Mouse (Mus musculus) CH12.LX (cell line): ENCODE measurements around the gene Rps12-ps3. TPM values are rescaled to one million over a fixed set of nuclear protein-coding genes. Genes with fewer than 3 reads are reported as not detected.

Experiments
- DNase-seq: peaks from one replicate; pipeline ENCODE4 v3.0.0-alpha.2; 2013; ENCODE audit errors: extremely low read depth
- H3K27ac ChIP-seq: 2 replicates; pipeline ENCODE4 v1.5.1; 2012; ENCODE audit warnings: low read depth, mild to moderate bottlenecking, control low read depth, moderate library complexity; ENCODE audit not compliant: insufficient read depth
- H3K27me3 ChIP-seq: replicated peaks from 2 replicates; pipeline ENCODE3; 2012; ENCODE audit warnings: inconsistent platforms
- H3K36me3 ChIP-seq, 2 experiments: replicated peaks in 1 of 2; 2 replicates each; pipeline versions ENCODE3 to v1.6.1; 2012; ENCODE audit warnings: inconsistent platforms in 1 of 2, low read length in 1 of 2, mild to moderate bottlenecking in 1 of 2, mixed read lengths in 1 of 2, moderate library complexity in 1 of 2; ENCODE audit not compliant: control insufficient read depth in 1 of 2, insufficient read depth in 1 of 2
- H3K4me1 ChIP-seq, 2 experiments: 2 replicates each; pipeline ENCODE4 v1.6.1; 2012; ENCODE audit warnings: inconsistent platforms in 1 of 2, moderate library complexity in 1 of 2; ENCODE audit not compliant: insufficient read depth in 2 of 2, control insufficient read depth in 1 of 2
- H3K4me2 ChIP-seq: 2 replicates; pipeline ENCODE4 v1.6.1; 2012; ENCODE audit warnings: low read depth, mild to moderate bottlenecking, control low read depth; ENCODE audit not compliant: poor library complexity, insufficient read depth, severe bottlenecking
- H3K4me3 ChIP-seq, 3 experiments: fragments of 150-350 bp in 1 of 3; sonication (generic) in 1 of 3; replicated peaks in 1 of 3; 2 replicates each; pipeline versions ENCODE3 to v1.5.1; 2011 to 2012; ENCODE audit warnings: low read depth in 2 of 3, low read length in 2 of 3, mild to moderate bottlenecking in 2 of 3, moderate library complexity in 2 of 3, control low read depth in 1 of 3, improper control_type of control experiment in 1 of 3, inconsistent platforms in 1 of 3, mixed read lengths in 1 of 3; ENCODE audit not compliant: poor library complexity in 1 of 3
- H3K79me2 ChIP-seq: replicated peaks from 2 replicates; pipeline ENCODE4 v1.6.1; 2012; ENCODE audit warnings: mild to moderate bottlenecking, moderate library complexity; ENCODE audit not compliant: control insufficient read depth, poor library complexity, insufficient read depth, severe bottlenecking; ENCODE audit errors: extremely low read depth
- H3K9ac ChIP-seq: 2 replicates; pipeline ENCODE4 v1.6.1; 2012; ENCODE audit warnings: low read depth, mild to moderate bottlenecking, control low read depth, moderate library complexity; ENCODE audit not compliant: insufficient read depth
- H3K9me3 ChIP-seq: replicated peaks from 2 replicates; pipeline ENCODE3; 2012; ENCODE audit warnings: low read length, inconsistent platforms, mixed read lengths
- BHLHE40 ChIP-seq: IDR thresholded peaks from 2 replicates; pipeline ENCODE4 v1.6.1; 2011; ENCODE audit warnings: mild to moderate bottlenecking, low read depth, low read length, improper control_type of control experiment
- ELF1 ChIP-seq: IDR thresholded peaks from 2 replicates; pipeline ENCODE4 v1.6.1; 2014; ENCODE audit warnings: low read depth, mild to moderate bottlenecking, inconsistent platforms, low read length, improper control_type of control experiment
- GABPA ChIP-seq: IDR thresholded peaks from 2 replicates; pipeline ENCODE4 v1.6.1; 2012; ENCODE audit warnings: low read depth, low read length, improper control_type of control experiment, inconsistent platforms; ENCODE audit not compliant: insufficient replicate concordance
- JUN ChIP-seq: IDR thresholded peaks from 2 replicates; pipeline ENCODE4 v1.6.1; 2011; ENCODE audit warnings: low read depth, mild to moderate bottlenecking, low read length, improper control_type of control experiment, moderate library complexity; ENCODE audit not compliant: insufficient read depth
- KAT2A ChIP-seq: IDR thresholded peaks from 2 replicates; pipeline ENCODE4 v1.6.1; 2012; ENCODE audit warnings: low read length, improper control_type of control experiment, inconsistent platforms; ENCODE audit not compliant: insufficient replicate concordance
- MAZ ChIP-seq: IDR thresholded peaks from 2 replicates; pipeline ENCODE4 v1.6.1; 2012; ENCODE audit warnings: low read depth, mild to moderate bottlenecking, inconsistent platforms, low read length, improper control_type of control experiment, moderate library complexity
- MXI1 ChIP-seq: IDR thresholded peaks from 2 replicates; pipeline ENCODE4 v1.6.1; 2011; ENCODE audit warnings: mild to moderate bottlenecking, low read depth, low read length, improper control_type of control experiment
- MYC ChIP-seq: IDR thresholded peaks from 2 replicates; pipeline ENCODE4 v1.6.1; 2011; ENCODE audit warnings: low read depth, mild to moderate bottlenecking, improper control_type of control experiment, low read length
- NRF1 ChIP-seq: IDR thresholded peaks from 2 replicates; pipeline ENCODE4 v1.6.1; 2014; ENCODE audit warnings: low read depth, mild to moderate bottlenecking, inconsistent platforms, low read length, improper control_type of control experiment, moderate library complexity
- POLR2AphosphoS2 ChIP-seq: IDR thresholded peaks from 2 replicates; pipeline ENCODE4 v1.6.1; 2011; ENCODE audit warnings: low read depth, low read length, improper control_type of control experiment
- SIN3A ChIP-seq: IDR thresholded peaks from 2 replicates; pipeline ENCODE4 v1.6.1; 2012; ENCODE audit warnings: low read length, improper control_type of control experiment, inconsistent platforms
- SMC3 ChIP-seq: IDR thresholded peaks from 2 replicates; pipeline ENCODE4 v1.6.1; 2011; ENCODE audit warnings: low read depth, low read length, improper control_type of control experiment
- UBTF ChIP-seq: IDR thresholded peaks from 2 replicates; pipeline ENCODE4 v1.6.1; 2012; ENCODE audit warnings: low read depth, mild to moderate bottlenecking, inconsistent platforms, low read length, improper control_type of control experiment, moderate library complexity
- USF1 ChIP-seq: IDR thresholded peaks from 2 replicates; pipeline ENCODE4 v1.6.1; 2014; ENCODE audit warnings: low read depth, mild to moderate bottlenecking, inconsistent platforms, low read length, improper control_type of control experiment
- USF2 ChIP-seq: conservative IDR thresholded peaks from 2 replicates; pipeline ENCODE4 v1.6.1; 2011; ENCODE audit warnings: low read depth, low read length, improper control_type of control experiment
- ZC3H11A ChIP-seq: IDR thresholded peaks from 2 replicates; pipeline ENCODE4 v1.6.1; 2012; ENCODE audit warnings: low read depth, mild to moderate bottlenecking, inconsistent platforms, low read length, improper control_type of control experiment
- dilution Hi-C: fragments of 300-500 bp; cut with MboI; formaldehyde crosslinking; loops from 2 replicates; pipeline ENCODE4 v1.14.3; 2020; ENCODE audit warnings: low sequenced_read_pairs; ENCODE audit not compliant: extremely low pct_unique_long_range_greater_than_20kb, extremely low pct_ligation_motif_present
- in situ Hi-C: fragments of 300-500 bp; cut with MboI; formaldehyde crosslinking; loops from 3 replicates; pipeline ENCODE4 v1.14.3; 2019; ENCODE audit warnings: low sequenced_read_pairs, low pct_ligation_motif_present, low pct_unique_long_range_greater_than_20kb, mixed read lengths
- polyA plus RNA-seq: library from polyadenylated mRNA; unstranded; fragments of >175 nt; gene quantifications from 2 replicates; pipeline ENCODE4 v1.2.1, GENCODE M21; 2012; ENCODE audit warnings: low read depth; ENCODE audit not compliant: insufficient read length
- total RNA-seq, 2 experiments: library from RNA; depleted of rRNA; stranded (reverse); fragments of 300-350 nt in 1 of 2; fragments of >200 nt in 1 of 2; gene quantifications; 2 replicates each; pipeline ENCODE4 v1.2.3; 2012 to 2014

The Rps12-ps3 gene
- total and polyA plus RNA-seq, 3 experiments = 567 to 3,509 (median 1,885) TPM

- no peak overlapping the region for H3K4me2 ChIP-seq
- no peak overlapping the region for H3K9ac ChIP-seq
Observed at GRCm38 (mm10) chr19:59359202-59359601, 37.1 kb downstream of the Rps12-ps3 start.

DNA sequence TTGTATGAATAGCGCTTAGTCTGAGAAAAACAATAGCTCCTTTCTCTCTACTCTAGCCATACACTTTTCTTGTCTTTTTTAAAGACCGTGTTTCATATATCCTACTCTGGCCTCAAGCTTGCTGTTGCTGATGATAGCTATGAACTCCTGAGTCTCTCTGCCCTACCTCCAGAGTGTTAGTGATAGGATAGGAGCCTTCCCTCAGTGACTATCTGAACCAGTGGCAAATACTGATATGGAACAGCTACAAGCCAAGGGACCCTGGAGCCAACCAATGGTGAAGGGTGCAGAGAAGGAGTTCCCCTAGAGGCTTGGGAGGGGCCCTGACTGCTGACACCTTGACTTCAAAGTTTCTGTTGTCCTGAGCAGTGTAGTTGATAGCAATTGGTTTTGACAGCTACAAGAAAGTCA lies 38.4 kb downstream of the Rps12-ps3 start:
- H3K9me3 ChIP-seq = no peaks in the 10 kb centered on the region
- TF ChIP-seq POLR2AphosphoS2 (no peak), USF2 (no peak), NRF1 (no peak), USF1 (no peak), SIN3A (no peak), MYC (no peak), UBTF (no peak), JUN (no peak)
- H3K4me2 ChIP-seq = no peak overlapping the region
- H3K27ac ChIP-seq = no peak overlapping the region
- dilution Hi-C loops = no loop called here
- H3K79me2 ChIP-seq = no peaks in the 10 kb centered on the region
- in situ Hi-C loops = no loop called here
- H3K4me1 ChIP-seq = no peaks in the 10 kb centered on the region
- no peaks in the 10 kb centered on the region for H3K36me3 ChIP-seq
- H3K9ac ChIP-seq = no peak overlapping the region
- H3K4me3 ChIP-seq = no peak overlapping the region
- H3K27me3 ChIP-seq = no peaks in the 10 kb centered on the region
- no peak for DNase-seq

More at GRCm38 (mm10) chr19:59359202-59359601, 37.1 kb downstream of the Rps12-ps3 start:
- dilution Hi-C loops = no loop called here
- no peaks in the 10 kb centered on the region for H3K9me3 ChIP-seq
- DNase-seq = no peak
- H3K27me3 ChIP-seq = no peaks in the 10 kb centered on the region
- no peaks in the 10 kb centered on the region for H3K4me1 ChIP-seq
- no peak overlapping the region for H3K4me3 ChIP-seq
- in situ Hi-C loops = no loop called here
- no peaks in the 10 kb centered on the region for H3K36me3 ChIP-seq
- TF ChIP-seq MYC (no peak), SMC3 (no peak), MXI1 (no peak), NRF1 (no peak), GABPA (no peak), MAZ (no peak), BHLHE40 (no peak), ELF1 (no peak), KAT2A (no peak), ZC3H11A (no peak)
- no peak overlapping the region for H3K27ac ChIP-seq
- H3K79me2 ChIP-seq = no peaks in the 10 kb centered on the region
